In the genomic region with DNA sequence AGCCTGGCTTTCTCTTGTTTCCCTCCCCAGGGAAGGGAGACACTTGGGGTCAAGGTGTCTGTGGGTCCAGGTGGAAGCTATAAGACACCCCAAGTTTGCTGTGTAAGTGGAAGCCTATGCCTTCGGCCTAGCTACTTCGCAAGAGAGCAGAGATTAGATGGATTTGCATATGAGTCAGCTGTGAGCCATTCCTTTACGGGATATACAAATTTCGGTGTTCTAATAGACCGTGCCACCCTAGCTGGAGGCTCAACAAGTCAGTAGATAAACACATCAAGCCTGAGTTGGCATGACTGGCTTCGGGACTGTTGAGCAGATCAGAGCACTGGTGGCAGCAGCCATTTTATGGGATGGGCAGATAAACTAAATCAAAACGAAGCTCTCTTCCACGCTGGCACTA, we compare ENCODE assay signal across 16 mouse cellular contexts. TPM values are rescaled to one million over a fixed set of nuclear protein-coding genes. Genes with fewer than 3 reads are reported as not detected.
"Had no signal": no experiment of that assay in that cellular context is flagged by ENCODE, and none has a peak within 500 bp of the region (broad histone marks: within the 10 kb centered on the region; RNA-seq: fewer than 3 reads in every experiment).

No protein-coding gene starts in this region.

- H3K9me3 ChIP-seq: megakaryocyte, embryonic 14.5 days; midbrain, embryonic 13.5 days; midbrain, embryonic 15.5 days; neural tube, embryonic 12.5 days had no signal

- H3K4me2 ChIP-seq: lung, embryonic 14.5 days; midbrain, embryonic 11.5 days; midbrain, embryonic 13.5 days; midbrain, embryonic 15.5 days; neural tube, embryonic 12.5 days had no signal

- H3K4me1 ChIP-seq: megakaryocyte, embryonic 14.5 days; midbrain, embryonic 13.5 days; midbrain, embryonic 15.5 days; neural tube, embryonic 12.5 days had no signal

- ATAC-seq: midbrain, embryonic 13.5 days; midbrain, embryonic 15.5 days had no signal

- H3K27ac ChIP-seq: macrophage; midbrain, embryonic 13.5 days; midbrain, embryonic 15.5 days; neural tube, embryonic 12.5 days had no signal

- DNase-seq: lung, adult 18-20 months; lung, embryonic 14.5 days; lung, postnatal 10 days; lung, postnatal 36 days; right cerebral cortex, postnatal 14 days; thymus, adult 2 months; thymus, postnatal 25 days; thymus, postnatal 4 days had no signal

- H3K27me3 ChIP-seq: midbrain, embryonic 13.5 days; midbrain, embryonic 15.5 days; neural tube, embryonic 12.5 days had no signal

- H3K36me3 ChIP-seq: midbrain, embryonic 13.5 days; midbrain, embryonic 15.5 days; neural tube, embryonic 12.5 days had no signal

- H3K4me3 ChIP-seq: megakaryocyte, embryonic 14.5 days; midbrain, embryonic 13.5 days; midbrain, embryonic 15.5 days; neural tube, embryonic 12.5 days had no signal

- H3K9ac ChIP-seq: lung, embryonic 14.5 days; midbrain, embryonic 13.5 days; midbrain, embryonic 15.5 days; neural tube, embryonic 12.5 days had no signal

RNA-seq across cellular contexts. Expression of a gene that starts 31.6 kb away (rescaled TPM):
- total RNA-seq: megakaryocyte progenitor cell, adult 5-6 weeks had no signal
- polyA plus RNA-seq: midbrain, embryonic 11.5 days; neural tube, embryonic 12.5 days; neural tube, embryonic 14.5 days had no signal
